Mouse (Mus musculus): ENCODE results near the gene Emc9. TPM values are rescaled to one million over a fixed set of nuclear protein-coding genes. Genes with fewer than 3 reads are reported as not detected.

The Emc9 gene
- polyA plus RNA-seq, 1 experiment from 2014 or later, result 4.2 TPM

DNA sequence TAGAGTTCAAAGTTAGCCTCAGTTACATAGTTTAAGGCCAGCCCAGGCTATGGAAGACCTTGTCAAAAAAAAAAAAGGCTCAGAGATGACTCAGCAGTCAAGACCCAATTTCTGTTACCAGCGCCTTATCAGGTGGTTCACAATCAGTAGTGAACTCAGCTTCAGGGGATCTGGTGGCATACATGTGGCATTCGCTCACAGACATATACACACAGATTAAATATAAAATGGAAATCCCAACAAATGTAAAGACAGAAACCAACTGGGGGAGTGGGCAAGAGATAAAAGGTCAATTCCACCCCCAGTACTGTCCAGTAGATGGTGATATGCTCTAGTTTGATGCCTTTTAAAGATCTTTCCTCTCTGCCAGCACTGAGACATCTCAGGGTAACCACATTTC is 1.0 kb upstream of the Emc9 start:
- 90% methylated on average over 2 of the region's 2 CpGs for WGBS

GRCm38 (mm10) chr14:55585566-55585960 is 461 bp upstream of the Emc9 start:
- ATAC-seq (ENCODE audit: insufficient number of reproducible peaks, low FRiP score, low TSS enrichment, low read depth) (no peak), DNase-seq (ENCODE audit: low spot score) (no peak)
- no peak overlapping the region for H3K9ac ChIP-seq (ENCODE audit: low read length)
- peaks cover 3% of the 10 kb centered on the region; the same call in 1 of the 2 replicates for H3K36me3 ChIP-seq (ENCODE audit: control insufficient read depth, insufficient read depth, low read length)
- WGBS, result 49% methylated on average over 6 of the region's 6 CpGs
- H3K4me3 ChIP-seq (ENCODE audit: low read depth, low read length), result no peak overlapping the region
- H3K27me3 ChIP-seq (ENCODE audit: control insufficient read depth, insufficient read depth, low read length), result no peaks in the 10 kb centered on the region
- H3K4me2 ChIP-seq (ENCODE audit: low read depth, severe bottlenecking), result no peak overlapping the region; the same call in 1 of the 2 replicates
- no peaks in the 10 kb centered on the region for H3K9me3 ChIP-seq (ENCODE audit: control insufficient read depth, low read length)
- no peak overlapping the region for H3K27ac ChIP-seq (replicated peaks; ENCODE audit: low read depth, low read length)
- H3K4me1 ChIP-seq (ENCODE audit: control insufficient read depth, insufficient read depth, low read length), result no peaks in the 10 kb centered on the region

More for the DNA sequence above, 1.0 kb upstream of the Emc9 start:
- Histone ChIP-seq H3K36me3 (ENCODE audit: control insufficient read depth, insufficient read depth, low read length) (peaks cover 3% of the 10 kb centered on the region; the same call in 1 of the 2 replicates), H3K27me3 (ENCODE audit: control insufficient read depth, insufficient read depth, low read length) (no peaks in the 10 kb centered on the region), H3K4me3 (ENCODE audit: low read depth, low read length) (no peak overlapping the region), H3K4me1 (ENCODE audit: control insufficient read depth, insufficient read depth, low read length) (no peaks in the 10 kb centered on the region), H3K4me2 (ENCODE audit: low read depth, severe bottlenecking) (no peak overlapping the region), H3K27ac (replicated peaks; ENCODE audit: low read depth, low read length) (no peak overlapping the region), H3K9ac (ENCODE audit: low read length) (no peak overlapping the region), H3K9me3 (ENCODE audit: control insufficient read depth, low read length) (no peaks in the 10 kb centered on the region)
- no peak for DNase-seq (ENCODE audit: low spot score)
- no peak for ATAC-seq (ENCODE audit: insufficient number of reproducible peaks, low FRiP score, low TSS enrichment, low read depth)

GRCm38 (mm10) chr14:55584303-55584701 is 800 bp downstream of the Emc9 start:
- Histone ChIP-seq H3K4me2 (ENCODE audit: low read depth, severe bottlenecking) (peak overlapping the region; percentile 87), H3K9me3 (ENCODE audit: control insufficient read depth, low read length) (no peaks in the 10 kb centered on the region), H3K4me3 (ENCODE audit: low read depth, low read length) (peak overlapping the region; percentile 46), H3K4me1 (ENCODE audit: control insufficient read depth, insufficient read depth, low read length) (no peaks in the 10 kb centered on the region), H3K36me3 (ENCODE audit: control insufficient read depth, insufficient read depth, low read length) (peaks cover 3% of the 10 kb centered on the region; the same call in 1 of the 2 replicates), H3K27ac (replicated peaks; ENCODE audit: low read depth, low read length) (no peak overlapping the region), H3K9ac (ENCODE audit: low read length) (no peak overlapping the region; the same call in 1 of the 2 replicates), H3K27me3 (ENCODE audit: control insufficient read depth, insufficient read depth, low read length) (no peaks in the 10 kb centered on the region)
- DNase-seq (ENCODE audit: low spot score), result no peak
- 43% methylated on average over 5 of the region's 5 CpGs for WGBS
- ATAC-seq (ENCODE audit: insufficient number of reproducible peaks, low FRiP score, low TSS enrichment, low read depth), result no peak

- H3K4me1 ChIP-seq (ENCODE audit: control insufficient read depth, insufficient read depth, low read length), result peaks cover 9% of the 10 kb centered on the region; the same call in 1 of the 2 replicates
- H3K27me3 ChIP-seq (ENCODE audit: control insufficient read depth, insufficient read depth, low read length), result no peaks in the 10 kb centered on the region
- no peak overlapping the region for H3K9ac ChIP-seq (ENCODE audit: low read length)
- ATAC-seq (ENCODE audit: insufficient number of reproducible peaks, low FRiP score, low TSS enrichment, low read depth) (no peak), DNase-seq (ENCODE audit: low spot score) (no peak)
- no peak overlapping the region for H3K27ac ChIP-seq (replicated peaks; ENCODE audit: low read depth, low read length)
- no peak overlapping the region for H3K4me3 ChIP-seq (ENCODE audit: low read depth, low read length)
- H3K4me2 ChIP-seq (ENCODE audit: low read depth, severe bottlenecking), result no peak overlapping the region
- H3K36me3 ChIP-seq (ENCODE audit: control insufficient read depth, insufficient read depth, low read length), result peaks cover 3% of the 10 kb centered on the region; the same call in 1 of the 2 replicates
- H3K9me3 ChIP-seq (ENCODE audit: control insufficient read depth, low read length), result no peaks in the 10 kb centered on the region
- 78% methylated on average over 9 of the region's 9 CpGs for WGBS
Observed at GRCm38 (mm10) chr14:55581981-55582681, 3.0 kb downstream of the Emc9 start.

- DNase-seq (ENCODE audit: low spot score), result no peak
- no peak for ATAC-seq (ENCODE audit: insufficient number of reproducible peaks, low FRiP score, low TSS enrichment, low read depth)
- no peak overlapping the region for H3K4me3 ChIP-seq (ENCODE audit: low read depth, low read length)
- H3K27me3 ChIP-seq (ENCODE audit: control insufficient read depth, insufficient read depth, low read length), result no peaks in the 10 kb centered on the region
- peaks cover 9% of the 10 kb centered on the region; the same call in 1 of the 2 replicates for H3K4me1 ChIP-seq (ENCODE audit: control insufficient read depth, insufficient read depth, low read length)
- WGBS, result 90% methylated on average over 16 of the region's 16 CpGs
- no peaks in the 10 kb centered on the region for H3K9me3 ChIP-seq (ENCODE audit: control insufficient read depth, low read length)
- no peak overlapping the region; the same call in 1 of the 2 replicates for H3K9ac ChIP-seq (ENCODE audit: low read length)
- peaks cover 3% of the 10 kb centered on the region; the same call in 1 of the 2 replicates for H3K36me3 ChIP-seq (ENCODE audit: control insufficient read depth, insufficient read depth, low read length)
- H3K27ac ChIP-seq (replicated peaks; ENCODE audit: low read depth, low read length), result no peak overlapping the region
- H3K4me2 ChIP-seq (ENCODE audit: low read depth, severe bottlenecking), result no peak overlapping the region
Observed at GRCm38 (mm10) chr14:55580731-55581130, 4.4 kb downstream of the Emc9 start.

DNA sequence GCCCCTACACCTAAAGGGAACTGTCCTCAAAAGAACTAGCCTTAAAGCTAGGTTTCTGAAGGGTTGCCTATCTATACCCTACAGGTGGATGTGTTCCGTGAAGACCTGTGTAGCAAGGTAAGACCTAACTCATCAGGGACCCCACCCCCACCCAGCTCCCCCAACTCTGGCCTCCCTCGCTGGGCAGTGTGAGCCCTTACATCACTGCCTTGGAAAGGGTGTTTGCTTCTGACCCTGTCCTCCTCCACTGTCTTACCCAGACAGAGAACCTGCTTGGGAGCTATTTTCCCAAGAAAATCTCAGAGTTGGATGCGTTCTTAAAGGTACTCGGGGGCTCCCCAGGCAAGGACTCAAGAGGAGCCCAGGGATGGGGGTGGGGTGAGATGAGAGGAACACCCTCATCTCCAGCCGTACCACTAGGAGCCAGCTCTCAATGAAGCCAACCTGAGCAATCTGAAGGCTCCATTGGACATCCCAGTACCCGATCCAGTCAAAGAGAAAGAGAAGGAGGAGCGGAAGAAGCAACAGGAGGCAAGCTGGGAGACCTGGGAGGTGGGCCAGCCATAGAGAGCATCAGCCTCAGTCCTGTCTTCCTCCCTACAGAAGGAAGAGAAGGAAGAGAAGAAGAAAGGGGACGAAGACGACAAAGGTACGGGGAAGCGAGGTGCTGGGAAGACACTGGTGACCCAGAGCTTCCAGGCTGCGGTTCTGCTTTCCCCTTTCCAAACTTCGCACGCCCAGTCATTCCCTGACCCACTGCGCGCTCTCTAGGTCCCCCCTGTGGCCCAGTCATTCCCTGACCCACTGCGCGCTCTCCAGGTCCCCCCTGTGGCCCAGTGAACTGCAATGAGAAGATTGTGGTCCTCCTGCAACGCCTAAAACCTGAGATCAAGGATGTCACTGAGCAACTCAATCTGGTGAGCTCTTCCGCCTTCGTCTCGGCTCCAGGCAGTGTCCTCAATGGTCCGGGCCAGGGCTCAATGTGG is 5.3 kb downstream of the Emc9 start:
- DNase-seq (ENCODE audit: low spot score) (no peak), ATAC-seq (ENCODE audit: insufficient number of reproducible peaks, low FRiP score, low TSS enrichment, low read depth) (no peak)
- no peaks in the 10 kb centered on the region for H3K27me3 ChIP-seq (ENCODE audit: control insufficient read depth, insufficient read depth, low read length)
- no peak overlapping the region for H3K9ac ChIP-seq (ENCODE audit: low read length)
- peaks cover 9% of the 10 kb centered on the region; the same call in 1 of the 2 replicates for H3K4me1 ChIP-seq (ENCODE audit: control insufficient read depth, insufficient read depth, low read length)
- H3K36me3 ChIP-seq (ENCODE audit: control insufficient read depth, insufficient read depth, low read length), result peaks cover 3% of the 10 kb centered on the region; the same call in 1 of the 2 replicates
- WGBS, result 86% methylated on average over 23 of the region's 23 CpGs
- no peak overlapping the region for H3K4me2 ChIP-seq (ENCODE audit: low read depth, severe bottlenecking)
- H3K9me3 ChIP-seq (ENCODE audit: control insufficient read depth, low read length), result no peaks in the 10 kb centered on the region
- H3K4me3 ChIP-seq (ENCODE audit: low read depth, low read length), result no peak overlapping the region
- no peak overlapping the region for H3K27ac ChIP-seq (replicated peaks; ENCODE audit: low read depth, low read length)

DNA sequence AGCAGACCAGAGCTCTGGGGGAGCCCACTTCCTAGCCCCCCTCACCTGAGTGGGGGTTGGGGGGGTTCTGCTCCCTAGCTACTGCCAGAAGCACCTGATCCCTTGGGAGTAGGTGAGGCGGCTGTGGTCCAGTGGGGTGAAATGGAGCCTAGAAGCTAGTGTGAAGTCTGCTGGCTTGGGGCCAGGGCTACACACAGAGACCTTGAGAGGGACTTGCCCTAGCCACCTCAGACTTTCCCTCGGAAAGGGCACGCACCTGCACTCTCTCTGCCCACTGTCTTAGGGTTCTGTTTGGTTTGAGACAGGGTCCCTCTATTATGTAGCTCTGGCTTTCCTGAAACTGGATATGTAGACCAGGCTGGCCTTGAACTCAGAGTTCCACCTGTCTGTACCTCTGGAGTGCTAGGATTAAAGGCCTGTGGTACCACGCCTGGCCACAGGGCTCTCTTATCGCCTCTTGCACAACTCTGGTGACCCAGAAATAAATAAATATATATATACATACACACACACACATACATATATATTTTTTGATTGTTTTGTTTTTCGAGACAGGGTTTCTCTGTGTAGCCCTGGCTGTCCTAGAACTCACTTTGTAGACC is 6.3 kb downstream of the Emc9 start:
- Histone ChIP-seq H3K27me3 (ENCODE audit: control insufficient read depth, insufficient read depth, low read length) (no peaks in the 10 kb centered on the region), H3K4me1 (ENCODE audit: control insufficient read depth, insufficient read depth, low read length) (peaks cover 9% of the 10 kb centered on the region; the same call in 1 of the 2 replicates), H3K36me3 (ENCODE audit: control insufficient read depth, insufficient read depth, low read length) (peaks cover 3% of the 10 kb centered on the region; the same call in 1 of the 2 replicates), H3K9me3 (ENCODE audit: control insufficient read depth, low read length) (no peaks in the 10 kb centered on the region), H3K9ac (ENCODE audit: low read length) (peak overlapping the region; percentile 89), H3K4me3 (ENCODE audit: low read depth, low read length) (peak overlapping the region; percentile 72), H3K27ac (replicated peaks; ENCODE audit: low read depth, low read length) (peak overlapping the region; percentile 56; the same call in 1 of the 2 replicates), H3K4me2 (ENCODE audit: low read depth, severe bottlenecking) (peak overlapping the region; percentile 90)
- peak; percentile 38; the same call in 1 of the 2 replicates for ATAC-seq (ENCODE audit: insufficient number of reproducible peaks, low FRiP score, low TSS enrichment, low read depth)
- DNase-seq (ENCODE audit: low spot score), result no peak
- 34% methylated on average over 6 of the region's 6 CpGs for WGBS
